In the genomic region with DNA sequence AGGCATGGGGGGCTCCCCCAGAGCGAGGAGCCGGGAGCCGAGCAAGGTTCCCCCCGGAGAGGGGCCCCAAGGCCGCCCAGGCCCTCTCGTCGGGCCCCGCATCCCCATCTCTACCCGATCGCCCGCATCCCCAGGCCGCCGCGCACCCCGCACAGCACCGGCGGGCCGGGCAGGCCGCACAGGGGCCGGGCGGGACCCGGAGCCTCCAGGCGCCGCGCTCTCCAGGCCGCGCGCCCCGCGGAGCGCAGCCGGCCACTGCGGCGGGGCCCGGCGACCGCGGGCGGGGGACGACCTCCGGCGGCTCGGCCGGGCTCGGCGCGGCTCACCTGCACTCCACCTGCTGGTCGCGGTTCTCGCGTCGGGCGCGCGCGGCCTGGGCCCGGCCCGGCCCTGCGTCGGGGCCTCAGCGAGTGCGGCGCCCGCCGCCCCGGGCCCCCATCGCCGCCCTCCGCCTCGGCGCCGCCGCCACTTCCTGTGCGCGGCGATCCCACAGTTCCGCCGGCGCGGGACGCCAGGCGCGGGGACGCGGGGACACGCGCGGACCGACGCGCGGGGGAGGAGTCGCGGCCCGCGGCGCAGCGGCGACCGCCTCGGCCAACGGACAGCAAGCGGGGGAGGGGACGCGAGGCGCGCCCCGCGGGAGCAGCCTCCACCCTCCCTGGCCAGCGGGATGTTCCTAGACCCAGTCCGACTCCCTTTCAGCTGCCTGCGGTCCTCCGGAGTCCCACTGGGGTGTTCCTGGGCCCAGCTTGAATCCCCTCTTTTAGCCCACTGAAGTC, we compare ENCODE assay signal across 7 mouse cellular contexts. TPM values are rescaled to one million over a fixed set of nuclear protein-coding genes. Genes with fewer than 3 reads are reported as not detected.
DNase-seq lines count a peak whose midpoint lies in the region; ATAC-seq and TF ChIP-seq lines count a peak whose summit lies in the region.

A gene (minus strand): TSS at position 603 of the 779 bp plus-strand sequence.

- H3K27me3 ChIP-seq in heart, embryonic 11.5 days (ENCODE audit: control insufficient read depth, insufficient read depth, low read length): peaks cover 2% of the 10 kb centered on the region; the same call in 1 of the 2 replicates
- H3K27me3 ChIP-seq in kidney, embryonic 15.5 days: no peaks in the 10 kb centered on the region
- no peaks in the 10 kb centered on the region for H3K27me3 ChIP-seq in limb, embryonic 15.5 days
- no peaks in the 10 kb centered on the region for H3K27me3 ChIP-seq in midbrain, embryonic 16.5 days (ENCODE audit: control insufficient read depth, insufficient read depth, low read depth, low read length)

- peak within 1 kb of the TSS; percentile 96 for H3K9ac ChIP-seq in heart, embryonic 11.5 days (ENCODE audit: low read depth, low read length)
- H3K9ac ChIP-seq in kidney, embryonic 15.5 days: peak within 1 kb of the TSS; percentile 99
- H3K9ac ChIP-seq in limb, embryonic 15.5 days: peak within 1 kb of the TSS; percentile 96
- H3K9ac ChIP-seq in midbrain, embryonic 16.5 days (ENCODE audit: low read depth, low read length): peak within 1 kb of the TSS; percentile 98

- TF ChIP-seq POLR2A in embryonic fibroblast, embryonic 13.5 days (IDR thresholded peaks at IDR 0.05; ENCODE audit: low read depth, low read length): peak; percentile 65

- H3K4me1 ChIP-seq in embryonic fibroblast, embryonic 13.5 days (ENCODE audit: control insufficient read depth, insufficient read depth, low read length): peaks cover 11% of the 10 kb centered on the region; the same call in 1 of the 2 replicates
- peaks cover 11% of the 10 kb centered on the region for H3K4me1 ChIP-seq in heart, embryonic 11.5 days (ENCODE audit: control insufficient read depth, insufficient read depth, low read length)
- peaks cover 69% of the 10 kb centered on the region for H3K4me1 ChIP-seq in kidney, embryonic 15.5 days
- H3K4me1 ChIP-seq in limb, embryonic 15.5 days: peaks cover 36% of the 10 kb centered on the region
- peaks cover 23% of the 10 kb centered on the region for H3K4me1 ChIP-seq in midbrain, embryonic 16.5 days (ENCODE audit: control insufficient read depth, insufficient read depth, low read length)

- H3K9me3 ChIP-seq in heart, embryonic 11.5 days (replicated peaks; ENCODE audit: control insufficient read depth, low read length): no peaks in the 10 kb centered on the region
- H3K9me3 ChIP-seq in kidney, embryonic 15.5 days (replicated peaks): no peaks in the 10 kb centered on the region
- no peaks in the 10 kb centered on the region for H3K9me3 ChIP-seq in limb, embryonic 15.5 days
- H3K9me3 ChIP-seq in midbrain, embryonic 16.5 days (replicated peaks; ENCODE audit: control insufficient read depth, low read length, poor library complexity, severe bottlenecking): no peaks in the 10 kb centered on the region

- under 1% methylated on average over 102 of the region's 113 CpGs for WGBS in heart, embryonic 11.5 days (ENCODE audit: insufficient replicate concordance)
- WGBS in kidney, embryonic 15.5 days: under 1% methylated on average over 73 of the region's 113 CpGs
- under 1% methylated on average over 69 of the region's 113 CpGs for WGBS in limb, embryonic 15.5 days
- WGBS in midbrain, embryonic 16.5 days: under 1% methylated on average over 63 of the region's 113 CpGs

- H3K4me2 ChIP-seq in heart, embryonic 11.5 days: peak within 1 kb of the TSS; percentile 82
- peak within 1 kb of the TSS; percentile 85 for H3K4me2 ChIP-seq in kidney, embryonic 15.5 days
- peak within 1 kb of the TSS; percentile 81 for H3K4me2 ChIP-seq in limb, embryonic 15.5 days
- peak within 1 kb of the TSS; percentile 92 for H3K4me2 ChIP-seq in midbrain, embryonic 16.5 days (ENCODE audit: low read length)

- TF ChIP-seq CTCF in embryonic fibroblast, embryonic 13.5 days (IDR thresholded peaks at IDR 0.05; ENCODE audit: borderline replicate concordance, insufficient read depth, low read length): no peak

- H3K4me3 ChIP-seq in embryonic fibroblast, embryonic 13.5 days (ENCODE audit: insufficient read depth, low read length): peak within 1 kb of the TSS; percentile 78
- peak within 1 kb of the TSS; percentile 90 for H3K4me3 ChIP-seq in heart, embryonic 11.5 days (ENCODE audit: low read depth, low read length)
- H3K4me3 ChIP-seq in kidney, embryonic 15.5 days (replicated peaks): peak within 1 kb of the TSS; percentile 96
- peak within 1 kb of the TSS; percentile 78 for H3K4me3 ChIP-seq in limb, embryonic 15.5 days
- H3K4me3 ChIP-seq in midbrain, embryonic 16.5 days (ENCODE audit: low read depth, low read length): peak within 1 kb of the TSS; percentile 99

- no peak within 1 kb of the TSS; the same call in 1 of the 2 replicates for H3K27ac ChIP-seq in embryonic fibroblast, embryonic 13.5 days (ENCODE audit: insufficient read depth, low read length)
- peak within 1 kb of the TSS; percentile 41 for H3K27ac ChIP-seq in heart, embryonic 11.5 days (ENCODE audit: low read depth, low read length)
- peak within 1 kb of the TSS; percentile 90 for H3K27ac ChIP-seq in kidney, embryonic 15.5 days
- H3K27ac ChIP-seq in limb, embryonic 15.5 days: peak within 1 kb of the TSS; percentile 81
- peak within 1 kb of the TSS; percentile 81 for H3K27ac ChIP-seq in midbrain, embryonic 16.5 days (ENCODE audit: low read length)

- H3K36me3 ChIP-seq in heart, embryonic 11.5 days (ENCODE audit: control insufficient read depth, insufficient read depth, low read length): no peaks in the 10 kb centered on the region
- no peaks in the 10 kb centered on the region for H3K36me3 ChIP-seq in kidney, embryonic 15.5 days
- 0 out of 2 replicates have a peak, but pooled peaks cover 3% of the 10 kb centered on the region for H3K36me3 ChIP-seq in limb, embryonic 15.5 days
- no peaks in the 10 kb centered on the region for H3K36me3 ChIP-seq in midbrain, embryonic 16.5 days (ENCODE audit: control insufficient read depth, insufficient read depth, low read length)

- DNase-seq in adrenal gland, postnatal 25 days: peak; percentile 69
- DNase-seq in spleen, postnatal 10 days (ENCODE audit: low spot score in 2 of 2): peak; percentile 69

- peak; percentile 79 for ATAC-seq in heart, embryonic 11.5 days (replicated peaks; ENCODE audit: insufficient number of reproducible peaks, low FRiP score, low TSS enrichment)
- peak; percentile 73 for ATAC-seq in kidney, embryonic 15.5 days (replicated peaks; ENCODE audit: low FRiP score)
- peak; percentile 30; the same call in 1 of the 2 replicates for ATAC-seq in limb, embryonic 15.5 days (ENCODE audit: insufficient number of reproducible peaks, low FRiP score, low TSS enrichment, low read depth)
- ATAC-seq in midbrain, embryonic 16.5 days: peak; percentile 86

RNA-seq across cellular contexts. Expression of the gene that starts here (rescaled TPM):
- total RNA-seq in adrenal gland, postnatal 25 days (2021): 334 and 362 TPM in 2 replicates
- 43.7 and 45.4 TPM in 2 replicates for polyA plus RNA-seq in embryonic fibroblast, embryonic 13.5 days (2011; ENCODE audit: insufficient read length, low read depth, missing spikeins)
- polyA plus RNA-seq in heart, embryonic 11.5 days (2014; fragmentation: Nextera tagmentation; extraction: Ambion mirVana): 32.4 and 36.1 TPM in 2 replicates
- polyA plus RNA-seq in kidney, embryonic 15.5 days (2015; fragmentation: Nextera tagmentation; extraction: Ambion mirVana): 84.9 and 88.7 TPM in 2 replicates
- polyA plus RNA-seq in limb, embryonic 15.5 days (2015; fragmentation: Nextera tagmentation; extraction: Ambion mirVana): 111 and 127 TPM in 2 replicates
- 61.4 and 66.3 TPM in 2 replicates for polyA plus RNA-seq in midbrain, embryonic 16.5 days (2015; fragmentation: Nextera tagmentation; extraction: Ambion mirVana)

Comparison
In these comparisons a context has a peak if more than half of its experiments do, and no peak if none do; other contexts are left out.
1. ATAC-seq: peak in every context shown above with its lines; median percentile 86 in midbrain, embryonic 16.5 days; 79 in heart, embryonic 11.5 days; 73 in kidney, embryonic 15.5 days; 30 in limb, embryonic 15.5 days.